ENCODE assay signal across 18 mouse cellular contexts in the genomic region with DNA sequence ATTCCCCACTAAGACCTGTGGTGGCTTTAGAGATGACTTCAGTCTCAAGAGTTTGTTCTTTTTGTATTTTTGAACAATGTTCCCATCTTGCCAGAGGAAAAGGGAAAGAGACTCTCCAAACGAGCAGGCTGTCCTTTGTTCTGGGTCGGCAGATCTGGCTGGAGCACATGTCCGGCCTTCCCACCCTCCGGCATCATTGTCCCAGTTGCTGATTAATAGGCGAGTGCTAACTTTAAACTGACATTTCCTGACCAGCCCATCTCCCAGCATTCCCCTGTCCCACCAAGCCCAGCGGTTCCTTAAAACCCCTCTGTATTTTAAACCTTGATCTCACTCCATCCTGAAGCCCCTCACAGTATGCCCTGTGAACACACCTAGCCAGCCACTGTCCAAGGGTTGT.
DNase-seq lines count a peak whose midpoint lies in the region; ATAC-seq and TF ChIP-seq lines count a peak whose summit lies in the region.
"Had no signal": no experiment of that assay in that cellular context is flagged by ENCODE, and none has a peak within 500 bp of the region (broad histone marks: within the 10 kb centered on the region; RNA-seq: fewer than 3 reads in every experiment).

No protein-coding gene starts in this region.

- TF ChIP-seq CTCF in midbrain, postnatal 0 days (IDR thresholded peaks at IDR 0.05), result no peak

- no peaks in the 10 kb centered on the region for H3K4me1 ChIP-seq in kidney, embryonic 14.5 days (ENCODE audit: control insufficient read depth, insufficient read depth, low read length)
- H3K4me1 ChIP-seq in midbrain, postnatal 0 days (ENCODE audit: insufficient read depth, low read length), result no peaks in the 10 kb centered on the region
- H3K4me1 ChIP-seq: hindbrain, embryonic 13.5 days; limb, embryonic 12.5 days; midbrain, embryonic 12.5 days had no signal

- no peaks in the 10 kb centered on the region for H3K9me3 ChIP-seq in kidney, embryonic 14.5 days (ENCODE audit: control insufficient read depth, low read length)
- H3K9me3 ChIP-seq in midbrain, postnatal 0 days (ENCODE audit: low read length), result no peaks in the 10 kb centered on the region
- H3K9me3 ChIP-seq: embryonic facial prominence, embryonic 13.5 days; forebrain, embryonic 10.5 days; hindbrain, embryonic 13.5 days; limb, embryonic 12.5 days; midbrain, embryonic 12.5 days had no signal

- WGBS in kidney, embryonic 14.5 days, result 54% methylated on average over 6 of the region's 6 CpGs
- 68% methylated on average over 6 of the region's 6 CpGs for WGBS in midbrain, postnatal 0 days

- H3K36me3 ChIP-seq in kidney, embryonic 14.5 days (ENCODE audit: control insufficient read depth, insufficient read depth, low read length), result no peaks in the 10 kb centered on the region
- H3K36me3 ChIP-seq in midbrain, postnatal 0 days (ENCODE audit: insufficient read depth, low read length), result no peaks in the 10 kb centered on the region
- H3K36me3 ChIP-seq: embryonic facial prominence, embryonic 13.5 days; forebrain, embryonic 10.5 days; hindbrain, embryonic 13.5 days; limb, embryonic 12.5 days; midbrain, embryonic 12.5 days had no signal

- intact Hi-C loops in heart, postnatal 36 days (cut with DNase I), result loop anchor here (2.0 kb wide), 1 partner anchor 17 kb away; no protein-coding TSS in a partner anchor

- no peak overlapping the region for H3K9ac ChIP-seq in kidney, embryonic 14.5 days (ENCODE audit: low read depth, low read length)
- H3K9ac ChIP-seq in midbrain, postnatal 0 days (replicated peaks; ENCODE audit: low read length, poor library complexity, severe bottlenecking), result no peak overlapping the region
- H3K9ac ChIP-seq: embryonic facial prominence, embryonic 13.5 days; hindbrain, embryonic 13.5 days; limb, embryonic 12.5 days; midbrain, embryonic 12.5 days had no signal

- DNase-seq in kidney, adult 11 months, result peak; percentile 56
- DNase-seq in heart, postnatal 36 days, result peak; percentile 32 to 38
- peak; percentile 60 for DNase-seq in kidney, postnatal 14 days
- DNase-seq in lung, postnatal 36 days, result peak; percentile 82
- no peak for DNase-seq in midbrain, postnatal 0 days (ENCODE audit: low spot score)
- DNase-seq in urinary bladder, adult 2 months (ENCODE audit: low spot score), result no peak
- DNase-seq: cerebellum, postnatal 36 days; layer of hippocampus, postnatal 36 days; right cerebral cortex, postnatal 14 days; thymus, adult 2 months had no signal

- no peak overlapping the region for H3K4me2 ChIP-seq in kidney, embryonic 14.5 days (replicated peaks; ENCODE audit: low read depth, low read length)
- no peak overlapping the region for H3K4me2 ChIP-seq in midbrain, postnatal 0 days (ENCODE audit: low read depth, low read length, poor library complexity, severe bottlenecking)
- H3K4me2 ChIP-seq: embryonic facial prominence, embryonic 13.5 days; hindbrain, embryonic 13.5 days; limb, embryonic 12.5 days; midbrain, embryonic 12.5 days had no signal

- H3K4me3 ChIP-seq in kidney, embryonic 14.5 days (ENCODE audit: low read length), result no peak overlapping the region
- H3K4me3 ChIP-seq in midbrain, postnatal 0 days (ENCODE audit: low read depth, low read length), result no peak overlapping the region
- H3K4me3 ChIP-seq: embryonic facial prominence, embryonic 13.5 days; forebrain, embryonic 10.5 days; hindbrain, embryonic 13.5 days; limb, embryonic 12.5 days; midbrain, embryonic 12.5 days had no signal

- H3K27ac ChIP-seq in kidney, embryonic 14.5 days (ENCODE audit: low read depth, low read length), result no peak overlapping the region
- H3K27ac ChIP-seq in midbrain, postnatal 0 days (ENCODE audit: low read depth, low read length), result no peak overlapping the region
- H3K27ac ChIP-seq: embryonic facial prominence, embryonic 13.5 days; forebrain, embryonic 10.5 days; hindbrain, embryonic 13.5 days; limb, embryonic 12.5 days; midbrain, embryonic 12.5 days had no signal

- no peaks in the 10 kb centered on the region for H3K27me3 ChIP-seq in kidney, embryonic 14.5 days (ENCODE audit: control insufficient read depth, insufficient read depth, low read length)
- no peaks in the 10 kb centered on the region for H3K27me3 ChIP-seq in midbrain, postnatal 0 days (ENCODE audit: insufficient read depth, low read length)
- H3K27me3 ChIP-seq: embryonic facial prominence, embryonic 13.5 days; hindbrain, embryonic 13.5 days; limb, embryonic 12.5 days; midbrain, embryonic 12.5 days had no signal

- ATAC-seq in kidney, embryonic 14.5 days (ENCODE audit: low FRiP score, low TSS enrichment), result no peak
- ATAC-seq in midbrain, postnatal 0 days (ENCODE audit: low FRiP score), result no peak
- ATAC-seq: CD4-positive, CD25-positive, alpha-beta regulatory T cell, adult 4 months; intestine, embryonic 16.5 days had no signal

Comparison
In these comparisons a context has a peak if more than half of its experiments do, and no peak if none do; other contexts are left out.
1. DNase-seq: peak in kidney, adult 11 months (single experiment), heart, postnatal 36 days (2 of 2), kidney, postnatal 14 days (single experiment) and lung, postnatal 36 days (single experiment); none in midbrain, postnatal 0 days (single experiment) and urinary bladder, adult 2 months (single experiment).